Mouse (Mus musculus) liver, embryonic 11.5 days (tissue): ENCODE measurements around the gene Ctps. TPM values are rescaled to one million over a fixed set of nuclear protein-coding genes. Genes with fewer than 3 reads are reported as not detected.

Experiments
- ATAC-seq: fragments of 200-750 bp; cut with Nextera tagmentation; replicated peaks from 2 replicates; pipeline ENCODE4 v1.8.0; 2017; ENCODE audit warnings: moderate number of reproducible peaks, mild to moderate bottlenecking, moderate TSS enrichment, moderate library complexity; ENCODE audit not compliant: low FRiP score
- DNase-seq: peaks from one replicate; pipeline ENCODE4 v3.0.0-alpha.2; 2017; ENCODE audit warnings: low spot score
- H3K27ac ChIP-seq: fragments of 300-500 bp; sonication (generic); 2 replicates; pipeline ENCODE4 v1.5.1; 2014; ENCODE audit warnings: mild to moderate bottlenecking, low read depth, low read length, control low read depth
- H3K27me3 ChIP-seq: fragments of 300-500 bp; sonication (generic); replicated peaks from 2 replicates; pipeline ENCODE4 v1.6.1; 2014; ENCODE audit warnings: low read length, mixed read lengths; ENCODE audit not compliant: control insufficient read depth, insufficient read depth
- H3K36me3 ChIP-seq: fragments of 300-500 bp; sonication (generic); 2 replicates; pipeline ENCODE4 v1.6.1; 2014; ENCODE audit warnings: mild to moderate bottlenecking, low read length, moderate library complexity, mixed read lengths; ENCODE audit not compliant: control insufficient read depth, insufficient read depth
- H3K4me1 ChIP-seq: fragments of 300-500 bp; sonication (generic); replicated peaks from 2 replicates; pipeline ENCODE4 v1.6.1; 2014; ENCODE audit warnings: low read length, mixed read lengths; ENCODE audit not compliant: control insufficient read depth, insufficient read depth
- H3K4me2 ChIP-seq: fragments of 300-500 bp; sonication (generic); 2 replicates; pipeline ENCODE4 v1.6.1; 2014; ENCODE audit warnings: mild to moderate bottlenecking, control low read depth, moderate library complexity
- H3K4me3 ChIP-seq: fragments of 300-500 bp; sonication (generic); 2 replicates; pipeline ENCODE4 v1.5.1; 2014; ENCODE audit warnings: low read depth, low read length, control low read depth
- H3K9ac ChIP-seq: fragments of 300-500 bp; sonication (generic); 2 replicates; pipeline ENCODE4 v1.6.1; 2014; ENCODE audit warnings: low read depth, low read length, control low read depth
- H3K9me3 ChIP-seq: fragments of 300-500 bp; sonication (generic); 2 replicates; pipeline ENCODE4 v1.6.1; 2016; ENCODE audit warnings: low read length, inconsistent platforms, mixed read lengths; ENCODE audit not compliant: control insufficient read depth
- WGBS: fragments of 180-500 bp; shearing (Covaris S2); extraction: QIAGEN DNeasy Blood & Tissue Kit; methylation state at CpG from one replicate; pipeline ENCODE4 v1.1.7; 2014; 5-methylcytosine and 5-hydroxymethylcytosine counted together
- polyA plus RNA-seq: library from polyadenylated mRNA; unstranded; fragments of >200 nt; fragmentation: Nextera tagmentation; extraction: Ambion mirVana; gene quantifications from 2 replicates; pipeline ENCODE4 v1.2.1, GENCODE M21; 2014

Ctps gene
- polyA plus RNA-seq, 1 experiment from 2014 or later, result 102 TPM

GRCm38 (mm10) chr4:120516907-120517306, 53.2 kb downstream of the Ctps start:
- Histone ChIP-seq H3K36me3 (peaks cover 9% of the 10 kb centered on the region), H3K9ac (no peak overlapping the region), H3K27me3 (no peaks in the 10 kb centered on the region), H3K27ac (no peak overlapping the region), H3K4me1 (no peaks in the 10 kb centered on the region), H3K4me3 (no peak overlapping the region), H3K9me3 (no peaks in the 10 kb centered on the region), H3K4me2 (no peak overlapping the region)
- DNase-seq (no peak), ATAC-seq (no peak)
- WGBS, result 84% methylated on average over 7 of the region's 7 CpGs

GRCm38 (mm10) chr4:120516491-120516890, 53.6 kb downstream of the Ctps start:
- H3K27me3 ChIP-seq, result no peaks in the 10 kb centered on the region
- H3K27ac ChIP-seq, result no peak overlapping the region
- H3K9ac ChIP-seq, result no peak overlapping the region
- no peak overlapping the region for H3K4me3 ChIP-seq
- no peaks in the 10 kb centered on the region for H3K9me3 ChIP-seq
- peaks cover 9% of the 10 kb centered on the region for H3K36me3 ChIP-seq
- no peak overlapping the region for H3K4me2 ChIP-seq
- DNase-seq (no peak), ATAC-seq (no peak)
- 95% methylated on average over 7 of the region's 7 CpGs for WGBS
- H3K4me1 ChIP-seq, result no peaks in the 10 kb centered on the region

- H3K4me2 ChIP-seq, result no peak overlapping the region
- 92% methylated on average over 2 of the region's 2 CpGs for WGBS
- H3K36me3 ChIP-seq, result peaks cover 11% of the 10 kb centered on the region
Observed at GRCm38 (mm10) chr4:120514366-120514765, 55.7 kb downstream of the Ctps start.

GRCm38 (mm10) chr4:120511203-120511602, 58.9 kb downstream of the Ctps start:
- H3K4me2 ChIP-seq, result no peak overlapping the region
- no peak for DNase-seq
- H3K27me3 ChIP-seq, result no peaks in the 10 kb centered on the region
- no peak overlapping the region for H3K9ac ChIP-seq
- no peak for ATAC-seq
- H3K4me1 ChIP-seq, result no peaks in the 10 kb centered on the region
- WGBS, result 94% methylated on average over 4 of the region's 4 CpGs
- H3K4me3 ChIP-seq, result no peak overlapping the region
- H3K9me3 ChIP-seq, result no peaks in the 10 kb centered on the region
- no peak overlapping the region for H3K27ac ChIP-seq
- peaks cover 13% of the 10 kb centered on the region for H3K36me3 ChIP-seq

More at GRCm38 (mm10) chr4:120514366-120514765, 55.7 kb downstream of the Ctps start:
- Histone ChIP-seq H3K9ac (no peak overlapping the region), H3K27me3 (no peaks in the 10 kb centered on the region), H3K9me3 (no peaks in the 10 kb centered on the region), H3K27ac (no peak overlapping the region), H3K4me1 (no peaks in the 10 kb centered on the region), H3K4me3 (no peak overlapping the region)
- ATAC-seq, result no peak
- no peak for DNase-seq

- H3K4me2 ChIP-seq, result no peak overlapping the region
- DNase-seq (no peak), ATAC-seq (no peak)
- no peaks in the 10 kb centered on the region for H3K9me3 ChIP-seq
- H3K27me3 ChIP-seq, result no peaks in the 10 kb centered on the region
- no peaks in the 10 kb centered on the region for H3K4me1 ChIP-seq
- no peak overlapping the region for H3K4me3 ChIP-seq
- 77% methylated on average over 1 of the region's 1 CpGs for WGBS
- H3K9ac ChIP-seq, result no peak overlapping the region
- no peak overlapping the region for H3K27ac ChIP-seq
- H3K36me3 ChIP-seq, result peaks cover 13% of the 10 kb centered on the region
Observed at GRCm38 (mm10) chr4:120506955-120507354, 63.1 kb downstream of the Ctps start.

Other genes starting within 250 kb of the Ctps start
- 22.6 and 33.8 TPM in 2 replicates for gene Scmh1, start 165.0 kb downstream of the Ctps start, polyA plus RNA-seq
- gene Slfnl1, start 38.0 kb downstream of the Ctps start, polyA plus RNA-seq, result 0.10 TPM in 1 of 2 replicates, not detected in the other
- gene Gm8439, start 18.5 kb upstream of the Ctps start, polyA plus RNA-seq, result not detected in 2 replicates
- gene Cited4, start 96.3 kb upstream of the Ctps start, polyA plus RNA-seq, result 232 and 242 TPM in 2 replicates
- gene Kcnq4, start 178.3 kb upstream of the Ctps start, polyA plus RNA-seq, result 0.57 and 0.90 TPM in 2 replicates